Mouse (Mus musculus): Measurements from ENCODE around the gene Opn4.

- no peak for TF ChIP-seq CTCF (IDR thresholded peaks at IDR 0.05; ENCODE audit: insufficient read depth, low read depth, low read length)
- no peak for TF ChIP-seq POLR2A (IDR thresholded peaks at IDR 0.05; ENCODE audit: insufficient read depth, low read depth, low read length)
These were observed 38.3 kb downstream of the Opn4 start for GRCm38 (mm10) chr14:34561647-34562046.
